Mouse (Mus musculus) forelimb bud, embryonic 11.5 days (tissue): ENCODE measurements at regions not wholly inside any gene's neighbourhood (a gene's known extent, or its start where the extent isn't known, plus 50 kb on each side); places are given as distances from the start of the nearest gene placed in this dataset.

Experiments used
- DNase-seq: peaks from one replicate; pipeline ENCODE4 v3.0.0-alpha.2; 2012; ENCODE audit warnings: low read depth, low spot score

DNA sequence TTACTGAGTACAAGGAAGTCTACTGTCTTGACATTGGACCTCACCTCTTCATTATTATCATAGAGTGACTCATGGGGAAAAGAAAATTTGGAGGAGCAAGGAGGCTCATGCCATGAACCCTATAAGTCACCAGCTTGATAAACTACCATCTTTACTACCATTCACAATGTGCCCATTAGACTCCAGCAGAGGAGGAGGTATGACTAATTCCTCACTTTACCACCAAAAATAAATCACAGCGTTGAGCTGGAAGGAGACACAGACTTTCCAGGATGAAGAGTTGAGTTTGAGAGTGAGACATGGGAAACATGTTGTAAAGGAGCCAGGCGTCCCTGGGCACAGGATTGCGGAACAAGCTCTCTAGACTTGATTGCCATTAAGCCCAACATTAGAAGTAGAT is 195.0 kb upstream of the Mctp2 start:
- DNase-seq: no peak

DNA sequence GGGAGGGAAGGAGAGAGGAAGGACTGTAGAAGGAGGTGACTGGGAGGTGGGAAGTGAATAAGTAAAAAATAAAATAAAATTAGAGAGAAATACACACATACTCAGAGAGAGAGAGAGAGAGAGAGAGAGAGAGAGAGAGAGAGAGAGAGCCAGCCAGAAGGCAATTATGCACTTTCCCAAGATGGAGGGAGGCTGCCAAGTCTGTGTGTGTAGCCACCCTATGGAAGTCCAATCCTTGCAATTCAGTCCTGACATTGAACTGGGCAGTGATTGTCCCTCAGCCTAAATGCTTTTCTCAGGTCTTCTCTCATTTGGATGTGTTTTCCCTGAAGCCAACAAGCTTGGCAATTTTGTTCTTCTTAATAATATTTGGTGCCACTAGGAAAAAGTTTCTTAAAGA is 197.3 kb upstream of the Mctp2 start:
- no peak for DNase-seq

DNA sequence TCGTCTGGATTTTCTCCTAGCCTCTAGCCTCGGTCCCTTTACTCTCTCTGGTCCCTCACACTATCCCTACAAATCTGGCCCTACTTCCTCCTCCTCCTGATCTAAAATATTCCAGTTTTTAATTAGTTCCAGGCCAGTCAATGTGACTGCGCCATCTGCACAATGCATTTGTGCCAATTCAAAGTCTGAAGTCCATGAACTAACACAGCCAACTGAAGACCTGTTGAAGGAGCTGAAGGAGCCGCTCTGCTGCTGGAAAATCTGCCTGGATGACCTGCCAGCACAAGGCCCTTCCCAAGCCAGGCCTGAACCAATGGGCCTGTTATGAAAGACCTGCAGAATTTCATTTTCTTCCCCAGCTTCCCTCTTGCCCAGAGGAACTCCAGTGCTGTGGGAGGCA is 197.9 kb upstream of the Mctp2 start:
- peak; percentile 34 for DNase-seq

DNA sequence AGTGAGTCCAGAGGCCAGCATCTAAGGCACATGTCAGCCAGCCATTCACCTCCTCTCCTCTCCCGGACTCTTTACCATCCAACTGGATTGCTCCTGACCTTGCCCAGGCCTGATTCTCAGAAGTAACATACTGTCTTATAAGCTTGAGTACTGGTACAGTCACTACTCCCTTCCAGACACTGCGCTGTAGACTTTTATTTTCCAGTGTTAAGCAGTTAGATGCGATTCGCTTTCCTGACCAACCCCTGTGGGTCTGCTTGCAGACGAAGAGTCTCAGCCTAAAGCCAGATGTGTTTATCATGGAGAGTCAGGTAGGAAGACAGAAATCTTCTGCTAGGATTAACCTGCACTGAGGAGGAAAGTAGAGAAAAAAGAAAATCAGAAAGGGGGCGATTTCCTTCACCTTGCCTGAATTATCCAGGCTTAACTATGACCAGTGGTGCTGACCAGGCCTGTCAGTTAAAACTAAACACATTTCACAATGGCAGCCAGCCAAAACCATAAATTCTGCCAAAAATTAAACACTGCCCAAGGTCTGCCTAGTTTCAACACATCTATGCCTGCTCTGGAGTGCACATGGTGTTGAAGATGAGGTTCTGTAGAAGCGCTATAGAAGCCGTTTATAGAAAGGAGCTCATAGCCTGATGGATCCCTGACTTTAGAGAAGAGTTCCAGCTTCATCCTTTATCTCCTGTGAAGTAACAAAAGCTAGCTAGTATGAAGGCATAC is 199.5 kb upstream of the Mctp2 start:
- peak; percentile 60 for DNase-seq

DNA sequence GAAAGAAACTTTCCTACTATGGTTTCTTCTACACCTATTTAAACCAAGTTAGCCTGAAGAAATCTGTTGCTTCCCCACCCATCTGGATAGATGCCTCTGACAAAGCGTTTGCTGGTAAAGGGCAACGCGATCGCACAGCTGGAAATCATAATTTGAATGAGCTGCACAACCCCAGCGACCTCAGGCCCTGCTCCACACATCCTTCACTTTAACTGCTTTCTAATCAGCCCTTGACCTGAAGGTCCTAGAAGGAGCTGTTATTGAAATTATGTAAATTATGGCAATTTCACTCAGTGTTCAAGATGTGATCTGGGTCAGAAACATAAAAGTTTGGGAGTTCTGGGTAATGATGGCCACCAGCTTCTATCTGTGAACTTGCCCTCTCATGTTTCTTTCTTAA is 201.5 kb upstream of the Mctp2 start:
- peak; percentile 59 for DNase-seq

DNA sequence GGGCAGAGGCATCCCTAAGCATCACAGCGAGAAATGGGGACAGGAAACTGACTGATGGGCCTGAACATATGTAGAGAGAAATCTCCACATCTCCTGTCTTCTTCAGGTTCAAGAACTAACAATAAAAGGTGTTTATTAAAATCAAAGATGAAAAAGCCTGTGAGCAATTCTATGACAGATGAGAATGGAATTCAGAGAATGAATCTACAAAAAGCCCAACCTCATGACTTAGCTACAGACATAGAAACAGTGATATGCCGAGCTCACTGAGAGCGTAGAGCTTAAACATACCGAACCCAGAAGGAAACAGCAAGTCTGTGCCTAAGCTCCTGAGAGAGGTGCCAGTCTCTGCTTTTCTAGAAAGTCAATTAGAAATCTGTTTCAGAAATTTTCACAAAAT is 203.7 kb upstream of the Mctp2 start:
- DNase-seq: no peak

DNA sequence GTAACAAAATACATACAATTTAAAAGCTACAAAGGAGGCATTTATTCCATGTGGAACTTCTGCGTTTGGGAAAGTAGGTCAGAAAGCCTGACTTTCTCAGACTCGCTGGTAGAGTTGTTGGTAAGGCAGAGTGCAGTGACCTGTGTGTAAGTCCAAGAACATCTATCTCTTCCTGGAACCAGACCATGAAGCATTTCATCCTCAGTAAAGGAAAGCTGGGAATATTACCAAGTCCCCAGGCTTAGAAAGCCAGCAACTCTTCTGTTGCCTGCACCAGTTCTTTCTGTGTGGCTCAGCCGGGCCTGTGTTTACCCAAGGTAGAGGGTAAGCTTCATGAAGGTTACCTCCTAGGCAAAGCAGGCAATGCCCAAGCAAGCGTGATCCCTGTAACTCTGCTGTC is 207.0 kb upstream of the Mctp2 start:
- no peak for DNase-seq

DNA sequence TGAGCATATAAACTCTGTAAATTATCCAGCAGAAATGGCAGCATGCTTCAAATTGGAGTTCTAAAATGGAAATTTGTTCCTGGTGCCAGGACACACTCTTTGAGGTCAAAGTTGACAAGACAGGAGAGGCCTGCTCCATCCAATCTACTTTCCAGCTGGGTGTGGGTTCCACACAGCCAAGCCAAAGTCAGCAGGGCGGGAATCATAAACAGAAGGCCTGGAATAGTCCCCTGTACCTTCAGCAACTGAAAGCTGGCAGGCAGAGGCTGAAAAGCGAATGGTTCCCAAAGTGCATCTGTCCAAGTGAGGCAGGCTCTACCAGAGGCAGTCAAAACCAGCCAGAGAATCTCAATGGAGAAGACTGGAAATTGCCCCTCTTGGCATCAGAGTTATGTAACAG is 208.4 kb upstream of the Mctp2 start:
- no peak for DNase-seq

DNA sequence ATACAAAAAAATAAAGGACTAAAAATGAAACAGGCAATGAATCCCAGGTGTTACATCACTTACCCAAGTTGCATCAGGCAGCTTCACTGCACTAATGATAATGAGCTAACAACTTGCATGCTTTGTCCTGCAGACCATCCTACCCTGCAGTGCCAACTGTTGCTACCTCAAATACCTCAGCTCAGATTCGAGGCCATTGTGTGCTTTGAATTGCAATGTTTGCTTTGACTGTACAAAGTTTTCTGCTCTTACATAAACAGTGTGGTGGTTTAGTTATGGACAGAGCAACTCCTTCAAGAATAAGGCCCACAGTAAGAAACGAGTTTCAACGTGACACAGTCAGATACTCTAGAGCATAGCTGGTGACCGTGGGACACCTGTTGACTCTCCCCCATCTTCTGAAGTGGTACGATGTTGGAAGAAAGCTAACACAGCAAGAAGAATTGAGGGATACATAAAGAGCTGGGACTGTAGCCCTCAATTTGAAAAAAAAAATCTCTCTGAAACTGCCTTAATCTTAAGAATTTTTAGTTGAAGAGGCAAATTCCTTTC is 212.1 kb upstream of the Mctp2 start:
- no peak for DNase-seq

DNA sequence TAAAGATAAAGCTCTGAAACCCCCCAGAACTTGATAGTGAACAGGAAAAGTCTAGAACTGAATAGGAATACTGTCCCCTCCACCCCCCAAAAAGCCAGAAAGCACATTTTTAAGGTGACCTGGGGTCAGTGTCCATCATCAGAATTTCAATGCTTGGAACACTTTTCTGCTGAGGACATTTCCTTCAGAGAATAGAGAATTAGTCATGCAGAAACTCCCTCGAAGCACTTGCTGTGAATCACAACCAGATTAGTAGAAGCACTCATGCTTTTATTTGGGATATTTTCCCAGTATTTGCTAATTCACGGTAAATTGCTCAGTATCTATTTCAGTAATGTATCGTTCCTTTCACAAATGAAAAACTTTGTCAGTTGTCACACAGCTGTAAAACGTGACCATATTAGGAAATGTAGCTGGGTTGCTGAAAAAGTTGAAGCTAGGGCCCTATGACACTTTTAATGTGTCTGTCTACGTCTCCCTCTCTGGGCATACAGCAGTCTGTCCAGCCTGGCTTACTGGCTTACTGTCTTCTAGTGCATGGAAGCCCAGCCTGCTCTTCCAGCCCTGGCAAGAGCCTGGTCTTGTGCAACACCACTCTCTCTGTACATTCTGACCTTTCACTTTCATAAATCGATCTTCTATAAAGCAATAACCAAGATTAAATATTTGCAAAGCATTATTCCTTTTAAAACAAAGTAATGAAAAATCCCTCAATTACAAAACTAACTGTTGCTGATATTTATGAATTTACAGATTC is 213.1 kb upstream of the Mctp2 start:
- DNase-seq: no peak

DNA sequence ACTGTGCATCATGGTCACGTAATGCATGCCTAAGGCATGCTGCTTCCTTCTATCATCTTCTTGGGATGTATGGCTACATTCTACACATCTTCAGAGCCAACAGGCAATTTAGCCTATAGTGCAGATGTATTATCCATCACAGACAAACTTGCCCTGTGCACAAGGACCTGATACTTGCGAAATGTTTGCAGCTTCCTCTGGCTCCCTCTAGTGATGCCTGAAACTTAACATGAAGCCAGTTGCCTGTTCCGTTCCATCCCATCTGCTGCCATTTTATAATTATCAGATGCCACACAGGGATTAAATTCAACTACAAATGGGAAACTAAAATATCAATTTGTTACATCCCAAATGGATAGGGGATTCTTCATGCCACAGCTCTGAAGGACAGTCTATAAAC is 222.5 kb upstream of the Mctp2 start:
- DNase-seq: no peak

DNA sequence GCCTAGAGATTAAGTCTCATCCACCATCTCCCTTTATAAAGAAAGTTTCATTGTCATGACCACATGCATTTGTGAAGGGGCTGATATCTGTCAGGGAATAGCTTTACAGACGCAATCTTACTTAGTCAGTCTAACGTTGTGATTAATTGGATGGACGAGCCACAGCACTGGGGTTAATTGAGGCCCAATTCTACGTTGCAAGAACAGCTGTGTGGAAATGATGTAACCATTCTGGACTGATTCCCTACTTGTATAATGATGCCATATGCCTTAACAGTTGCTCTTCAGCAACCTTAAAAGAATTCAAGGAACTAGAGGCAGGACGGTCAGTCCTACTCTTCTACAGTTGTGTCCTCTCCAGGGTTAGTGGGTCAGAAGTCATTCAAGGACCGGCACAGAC is 231.9 kb upstream of the Mctp2 start:
- DNase-seq: no peak

DNA sequence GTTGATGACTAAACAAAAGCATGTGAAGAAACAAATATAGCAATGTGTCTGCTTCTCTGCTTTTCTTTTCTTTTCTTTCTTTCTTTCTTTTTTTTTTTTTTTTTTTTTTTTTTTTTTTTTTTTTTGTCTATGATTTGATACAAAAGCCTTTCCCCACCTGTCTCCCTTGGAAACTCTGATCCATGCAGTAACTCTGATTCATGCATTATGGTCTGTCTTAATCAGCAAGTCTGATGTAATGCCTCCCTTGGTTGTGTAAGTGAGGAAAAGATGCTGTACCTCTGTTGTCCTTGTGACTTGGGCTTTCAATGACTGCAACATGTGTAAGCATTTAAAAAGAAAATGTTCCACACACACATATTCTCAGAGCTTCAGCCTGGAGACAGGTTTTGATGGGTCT is 233.5 kb upstream of the Mctp2 start:
- DNase-seq: no peak

DNA sequence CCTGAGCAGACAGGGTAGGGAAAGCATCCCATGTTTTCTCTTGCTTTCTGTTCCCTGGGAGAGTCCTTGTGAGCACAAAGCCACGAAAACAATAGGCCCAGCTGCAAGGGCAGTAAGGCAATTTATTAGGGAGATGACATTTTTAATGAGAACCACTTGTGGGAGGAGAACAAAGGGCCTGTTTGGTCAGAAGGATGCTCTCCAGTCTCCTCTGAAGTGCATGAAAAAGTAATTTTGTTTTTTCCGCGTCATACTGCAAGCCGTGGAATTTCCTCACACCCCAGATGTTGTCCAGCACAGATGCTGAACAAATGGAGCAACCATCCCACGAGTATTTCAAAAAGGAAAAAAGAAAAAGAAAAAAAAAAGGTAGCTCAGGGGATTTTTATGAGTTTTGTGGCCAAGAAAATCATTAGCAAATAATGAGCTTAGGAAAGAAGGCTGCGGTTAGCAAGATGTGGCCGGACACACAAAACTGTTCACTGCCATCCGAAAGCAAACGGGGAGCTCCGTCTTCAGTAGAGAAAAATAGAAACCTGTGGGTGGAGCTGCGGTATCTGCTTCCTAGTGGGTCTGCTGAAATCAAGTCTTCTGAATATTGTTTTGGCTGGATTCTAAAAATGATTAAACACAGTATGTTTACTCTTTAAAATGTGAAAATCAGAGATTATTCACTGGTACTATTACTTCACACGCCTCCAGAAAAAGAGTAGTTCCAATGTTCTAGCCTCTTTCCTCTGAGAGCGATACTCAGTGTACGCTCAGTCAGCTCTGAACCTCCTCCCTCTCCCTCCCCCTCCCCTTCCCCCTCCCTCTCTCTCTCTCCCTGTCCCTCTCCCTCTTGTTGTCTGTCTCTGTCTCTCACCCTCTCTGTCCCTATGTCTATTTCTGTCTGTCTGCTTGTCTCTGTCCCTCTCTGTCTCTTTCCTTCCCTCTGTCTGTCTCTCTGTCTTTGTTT is 235.4 kb upstream of the Mctp2 start:
- DNase-seq: peak; percentile 72

DNA sequence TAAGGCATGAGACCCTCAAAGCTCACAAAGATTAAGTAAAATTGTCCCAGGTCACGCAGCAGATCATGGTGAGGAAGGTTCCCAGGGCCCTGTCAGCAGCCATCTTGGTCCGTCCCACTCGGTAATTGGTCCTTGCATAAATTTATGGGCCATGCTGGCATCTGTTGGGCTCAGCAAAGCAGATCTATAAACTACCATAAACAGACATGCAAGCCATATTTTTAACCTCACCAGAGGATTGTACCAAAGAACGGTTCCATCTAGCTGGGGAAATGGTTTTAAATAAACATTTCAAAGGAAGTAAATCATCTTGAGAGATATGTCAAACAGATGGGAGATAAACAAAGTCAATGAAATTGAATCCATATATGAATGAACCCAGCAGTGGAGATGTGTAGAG is 237.1 kb upstream of the Mctp2 start:
- no peak for DNase-seq

DNA sequence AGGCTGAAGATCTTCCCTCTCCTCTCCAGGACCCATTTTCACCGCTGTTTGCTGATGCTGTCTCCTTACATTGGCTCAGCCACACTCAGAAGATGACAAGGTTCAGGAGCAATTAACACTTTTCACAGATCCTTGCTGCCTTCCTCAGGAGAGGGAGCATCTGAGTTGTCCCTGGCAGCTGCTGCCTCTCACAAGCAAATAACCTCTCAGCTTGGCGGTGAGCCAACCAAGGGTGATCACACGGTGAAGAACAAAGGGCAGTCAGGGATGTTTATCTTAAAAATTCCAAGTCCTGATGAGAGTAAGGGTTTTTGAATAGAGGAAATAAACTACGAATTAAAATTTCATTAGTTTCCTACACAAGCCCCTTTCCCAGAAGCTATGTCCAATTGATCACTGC is 237.5 kb upstream of the Mctp2 start:
- no peak for DNase-seq

DNA sequence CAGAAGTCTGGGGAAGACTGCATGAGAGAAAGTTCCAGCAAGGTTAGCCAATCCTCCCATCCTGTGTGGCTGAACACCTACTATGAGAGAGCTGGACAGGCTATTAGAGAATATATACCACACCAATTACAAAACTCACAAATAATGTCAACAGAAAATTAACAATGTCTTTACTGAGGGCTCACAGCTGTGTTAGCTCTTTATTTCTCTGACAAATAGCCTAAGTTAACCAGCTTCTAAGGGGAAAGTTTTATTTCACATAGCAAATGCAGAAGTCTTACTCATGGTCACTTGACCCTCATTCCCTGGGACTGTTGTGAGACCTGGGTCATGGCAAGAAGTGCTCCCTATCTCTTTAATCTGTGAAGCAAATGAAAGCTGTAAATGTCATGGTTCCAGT is 261.0 kb upstream of the Mctp2 start:
- DNase-seq: no peak

DNA sequence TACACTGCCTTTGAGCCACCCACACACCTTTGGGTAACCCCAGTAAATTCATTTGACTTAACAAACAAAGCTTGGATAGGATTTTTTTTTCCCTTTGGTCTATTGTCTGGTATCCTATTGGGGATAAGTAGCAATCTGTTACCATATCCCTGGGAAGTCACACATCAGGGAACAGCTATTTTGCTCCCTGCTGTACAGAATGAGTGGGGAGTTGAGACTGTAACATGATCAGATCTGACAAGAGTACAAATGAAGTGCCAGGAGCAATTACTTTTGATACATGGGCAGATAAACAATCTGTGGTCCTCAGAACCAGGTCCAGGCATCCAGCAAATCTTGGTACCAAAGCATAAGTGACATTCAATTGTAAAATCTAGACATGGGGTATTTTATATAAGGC is 262.8 kb upstream of the Mctp2 start:
- no peak for DNase-seq

DNA sequence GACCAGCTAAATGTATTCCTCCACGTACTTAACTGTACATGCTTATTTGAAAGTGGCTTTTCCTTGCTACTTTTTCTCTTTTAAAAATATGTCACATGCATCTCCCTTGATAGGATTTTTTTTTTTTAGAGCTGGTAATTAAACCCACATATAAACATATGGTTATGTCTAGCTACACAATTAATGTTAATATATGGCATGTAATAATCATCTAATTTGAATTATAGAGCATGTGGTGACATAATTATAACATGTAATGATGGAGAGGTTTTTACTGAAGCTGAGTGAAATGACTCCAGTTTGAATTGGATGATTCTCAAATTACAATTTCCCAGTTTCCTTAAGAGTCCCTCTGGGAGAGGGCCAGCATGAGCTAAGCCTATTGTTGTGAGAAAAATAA is 267.9 kb upstream of the Mctp2 start:
- DNase-seq: no peak

DNA sequence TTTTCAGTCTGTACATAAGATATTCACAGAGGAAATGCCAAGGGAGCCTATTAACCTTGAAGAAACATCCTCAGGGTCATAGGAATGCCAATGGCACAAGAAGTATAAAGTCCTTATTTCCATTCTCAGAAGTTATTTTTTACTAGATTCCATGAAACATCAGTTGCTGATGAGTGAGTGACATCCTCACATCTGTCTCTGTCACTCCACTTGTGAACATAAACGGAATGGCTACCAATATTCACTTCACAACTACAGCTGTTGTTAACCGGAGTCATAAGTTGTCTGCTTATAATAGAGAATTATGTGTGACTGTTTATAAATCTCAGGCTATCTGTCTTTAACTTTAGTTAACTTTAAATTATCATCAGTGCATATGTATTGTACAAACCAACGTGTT is 278.0 kb upstream of the Mctp2 start:
- no peak for DNase-seq

DNA sequence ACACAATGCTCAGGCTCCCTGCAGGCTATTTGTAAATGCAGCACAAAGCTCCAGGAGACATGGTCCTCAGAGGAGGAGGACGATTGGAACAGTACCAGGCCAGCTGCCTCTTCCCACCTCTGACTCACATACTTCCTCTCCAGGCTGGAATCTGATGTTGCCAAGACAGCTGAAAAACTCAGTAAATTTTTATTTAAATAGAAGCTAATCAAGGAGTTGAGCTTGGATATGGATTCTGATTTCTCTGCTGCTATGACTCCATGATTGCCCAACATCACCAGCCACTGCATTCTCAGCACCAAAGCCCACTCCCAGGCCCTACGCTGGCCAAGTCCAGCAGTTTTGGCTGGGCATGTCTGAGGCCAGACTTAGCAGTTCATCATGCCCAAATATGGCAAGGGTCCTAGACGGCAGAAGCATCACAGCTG is 282.8 kb upstream of the Mctp2 start:
- no peak for DNase-seq
